In the genomic region with DNA sequence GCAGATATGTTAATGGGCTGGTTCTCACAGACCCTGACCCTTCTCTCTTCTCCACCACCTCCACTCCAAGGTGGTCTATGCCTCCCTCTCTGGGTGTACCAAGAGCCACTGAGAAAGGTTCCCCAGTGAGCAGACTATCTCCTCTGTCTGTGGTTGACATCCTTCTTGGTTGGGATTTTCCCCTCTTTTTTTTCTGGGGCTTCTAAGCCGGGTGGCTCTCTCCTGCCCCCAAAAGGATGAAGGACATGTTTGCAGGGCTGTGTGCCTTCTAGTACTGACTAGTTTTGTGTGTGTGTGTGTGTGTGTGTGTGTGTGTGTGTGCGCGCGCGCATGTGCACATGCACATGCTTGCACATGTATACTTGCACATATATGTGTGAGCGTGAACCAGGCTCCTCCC, we compare ENCODE assay signal across 24 mouse cellular contexts. TPM values are rescaled to one million over a fixed set of nuclear protein-coding genes. Genes with fewer than 3 reads are reported as not detected.
A peak's percentile ranks its signal among the peaks of the same experiment; 100 is the strongest.
DNase-seq lines count a peak whose midpoint lies in the region; ATAC-seq and TF ChIP-seq lines count a peak whose summit lies in the region.
"Had no signal": no experiment of that assay in that cellular context is flagged by ENCODE, and none has a peak within 500 bp of the region (broad histone marks: within the 10 kb centered on the region; RNA-seq: fewer than 3 reads in every experiment).

No protein-coding gene starts in this region.

- intact Hi-C loops in gastrocnemius, adult 2 months (cut with DNase I), result no loop called here
- intact Hi-C loops in gastrocnemius, postnatal 36 days (cut with DNase I), result no loop called here

- no peaks in the 10 kb centered on the region for H3K27me3 ChIP-seq in lung, embryonic 14.5 days (ENCODE audit: insufficient read depth, low read length)
- H3K27me3 ChIP-seq in E14TG2a.4 (ENCODE audit: insufficient read depth, low read length), result peaks cover 31% of the 10 kb centered on the region

- no peak for ATAC-seq in lung, embryonic 14.5 days (ENCODE audit: insufficient read depth)
- ATAC-seq in megakaryocyte, adult 5-6 weeks (ENCODE audit: poor library complexity, severe bottlenecking), result no peak
- ATAC-seq: forebrain, embryonic 16.5 days; hindbrain, embryonic 16.5 days had no signal

- no peaks in the 10 kb centered on the region for H3K36me3 ChIP-seq in lung, embryonic 14.5 days (ENCODE audit: insufficient read depth)
- H3K36me3 ChIP-seq in E14TG2a.4 (ENCODE audit: insufficient read depth, low read length), result no peaks in the 10 kb centered on the region
- H3K36me3 ChIP-seq: embryonic facial prominence, embryonic 13.5 days; limb, embryonic 10.5 days; midbrain, embryonic 12.5 days had no signal

- TF ChIP-seq POLR2A in brain, embryonic 14.5 days (IDR thresholded peaks at IDR 0.05; ENCODE audit: borderline replicate concordance, extremely low read depth, insufficient read depth, insufficient read length, poor library complexity, severe bottlenecking), result no peak

- peak; percentile 17; the same call in 1 of the 2 replicates for TF ChIP-seq CTCF in gastrocnemius, adult 2 months (IDR thresholded peaks at IDR 0.05)
- peak; percentile 17; the same call in 1 of the 2 replicates for TF ChIP-seq CTCF in lung, embryonic 14.5 days (IDR thresholded peaks at IDR 0.05; ENCODE audit: low read depth)
- TF ChIP-seq CTCF in E14TG2a.4 (conservative IDR thresholded peaks at IDR 0.05; ENCODE audit: low read length), result peak; percentile 17; the same call in 1 of the 2 replicates
- TF ChIP-seq CTCF in brain, embryonic 14.5 days (IDR thresholded peaks at IDR 0.05; ENCODE audit: borderline replicate concordance, extremely low read depth, insufficient read depth, insufficient read length), result peak; percentile 40; the same call in 1 of the 2 replicates

- H3K4me1 ChIP-seq in lung, embryonic 14.5 days (ENCODE audit: insufficient read depth), result no peaks in the 10 kb centered on the region
- peaks cover 21% of the 10 kb centered on the region for H3K4me1 ChIP-seq in E14TG2a.4 (replicated peaks; ENCODE audit: low read depth, low read length)
- H3K4me1 ChIP-seq: embryonic facial prominence, embryonic 13.5 days had no signal

- H3K9ac ChIP-seq in lung, embryonic 14.5 days, result no peak overlapping the region
- H3K9ac ChIP-seq: embryonic facial prominence, embryonic 13.5 days; midbrain, embryonic 12.5 days had no signal

- no peak overlapping the region for H3K4me2 ChIP-seq in lung, embryonic 14.5 days
- H3K4me2 ChIP-seq: embryonic facial prominence, embryonic 13.5 days; liver, embryonic 11.5 days; midbrain, embryonic 12.5 days had no signal

- H3K9me3 ChIP-seq in lung, embryonic 14.5 days (ENCODE audit: low read depth, low read length), result no peaks in the 10 kb centered on the region
- H3K9me3 ChIP-seq in E14TG2a.4 (ENCODE audit: low read length), result no peaks in the 10 kb centered on the region
- H3K9me3 ChIP-seq: embryonic facial prominence, embryonic 13.5 days; limb, embryonic 10.5 days; midbrain, embryonic 12.5 days had no signal

- no peak for DNase-seq in gastrocnemius, adult 2 months
- DNase-seq in gastrocnemius, postnatal 36 days, result no peak
- no peak for DNase-seq in lung, embryonic 14.5 days
- DNase-seq in lung, postnatal 36 days, result no peak
- no peak for DNase-seq in brain, embryonic 14.5 days (ENCODE audit: low read depth)
- no peak for DNase-seq in adrenal gland, adult 8-10 months
- DNase-seq: cerebellum, adult 9-11 months; heart, adult 18-20 months; heart, postnatal 4 days; kidney, adult 18-20 months; kidney, postnatal 14 days; lung, adult 2 months; thymus, postnatal 14 days had no signal

- WGBS in lung, embryonic 14.5 days, result 83% methylated on average over 6 of the region's 6 CpGs

- H3K4me3 ChIP-seq in gastrocnemius, adult 2 months, result no peak overlapping the region
- H3K4me3 ChIP-seq in lung, embryonic 14.5 days (ENCODE audit: low read depth, low read length), result no peak overlapping the region
- no peak overlapping the region for H3K4me3 ChIP-seq in E14TG2a.4 (replicated peaks; ENCODE audit: low read length)
- H3K4me3 ChIP-seq: embryonic facial prominence, embryonic 13.5 days; limb, embryonic 10.5 days; midbrain, embryonic 12.5 days had no signal

- H3K27ac ChIP-seq in gastrocnemius, adult 2 months, result no peak overlapping the region
- no peak overlapping the region for H3K27ac ChIP-seq in lung, embryonic 14.5 days (ENCODE audit: low read depth)
- H3K27ac ChIP-seq: embryonic facial prominence, embryonic 13.5 days; limb, embryonic 10.5 days; midbrain, embryonic 12.5 days had no signal

RNA-seq across cellular contexts. Expression of a gene that starts 16.0 kb away (rescaled TPM):
- 1 to 10 TPM; 7.5 to 7.9 TPM for total RNA-seq in gastrocnemius, adult 2 months (2021)
- 1 to 10 TPM; 7.1 to 8.6 TPM for total RNA-seq in gastrocnemius, postnatal 36 days (2021)
- polyA plus RNA-seq in lung, embryonic 14.5 days (2014; fragmentation: Nextera tagmentation; extraction: Ambion mirVana), result 6.5 and 7.5 TPM in 2 replicates
- polyA plus RNA-seq in brain, embryonic 14.5 days (2012; rRNA removed), result 29.2 and 29.7 TPM in 2 replicates
- total RNA-seq in adrenal gland, adult 8-10 months (2022), result 10 to 100 TPM in 2 of 4 experiments, 1 to 10 TPM in 2; 7.6 to 14.6 (median 11.4) TPM
- 0.38 and 0.71 TPM in 2 replicates for total RNA-seq in megakaryocyte, adult 5-6 weeks (2015)
- total RNA-seq in megakaryocyte, adult 5-6 weeks (2017), result 0.24 and 1.8 TPM in 2 replicates
- total RNA-seq: MEL; neutrophil, adult 5-6 weeks had no signal

RNA-seq across cellular contexts. Expression of a gene that starts 55.9 kb away (rescaled TPM):
- under 1 TPM; 0.23 to 0.25 TPM for total RNA-seq in gastrocnemius, adult 2 months (2021)
- total RNA-seq in gastrocnemius, postnatal 36 days (2021), result under 1 TPM; 0.18 to 0.74 TPM
- 1.1 and 1.2 TPM in 2 replicates for polyA plus RNA-seq in lung, embryonic 14.5 days (2014; fragmentation: Nextera tagmentation; extraction: Ambion mirVana)
- 0.90 and 1.1 TPM in 2 replicates for polyA plus RNA-seq in brain, embryonic 14.5 days (2012; rRNA removed)
- total RNA-seq in adrenal gland, adult 8-10 months (2022), result 1 to 10 TPM; 1.1 to 4.0 (median 2.6) TPM
- total RNA-seq in megakaryocyte, adult 5-6 weeks (2015), result 37.9 and 43.1 TPM in 2 replicates
- 99.2 and 109 TPM in 2 replicates for total RNA-seq in megakaryocyte, adult 5-6 weeks (2017)
- total RNA-seq: MEL had no signal
- polyA plus RNA-seq: C2C12 had no signal

Comparison
In these comparisons a context has a peak if more than half of its experiments do, and no peak if none do; other contexts are left out.
1. RNA of a gene that starts 55.9 kb away (total RNA-seq): 37.9 to 109 TPM in megakaryocyte, adult 5-6 weeks; 1.1 to 4.0 TPM in adrenal gland, adult 8-10 months, 0.18 to 0.74 TPM in gastrocnemius, postnatal 36 days and 0.23 to 0.25 TPM in gastrocnemius, adult 2 months; every median in the first group is over 4 times any median in the second.
2. Peak in every context shown above with its lines, with median percentiles within 50 percentile points of each other: CTCF ChIP-seq.